Mouse (Mus musculus) adrenal gland, postnatal 4 days (tissue): ENCODE data around the gene Top3a. TPM values are rescaled to one million over a fixed set of nuclear protein-coding genes. Genes with fewer than 3 reads are reported as not detected.
"Not testable (repeated sequence)": the region's sequence is repeated elsewhere in the genome, so short reads cannot be mapped to it uniquely, and the experiment has no call there.

Source experiments
- DNase-seq, 2 experiments: peaks; one replicate each; pipeline ENCODE4 v3.0.0; 2021 to 2022; ENCODE audit warnings: low spot score in 2 of 2, mixed read lengths in 2 of 2
- long read RNA-seq, 2 experiments: library from polyadenylated mRNA; stranded (forward); transcript quantifications; one replicate each; pipeline ENCODE4 v2.0.0; 2021
- total RNA-seq, 2 experiments: library from RNA; stranded (reverse); gene quantifications; 2 replicates each; pipeline ENCODE4 v1.2.3; 2021

The Top3a gene
- total RNA-seq: 10 to 100 TPM; 18.2 to 19.9 TPM
- long read RNA-seq, experiment 1, transcript Top3a-201 (19 exons, 3,741 nt): major isoform, 5 of 6 reads
- long read RNA-seq, experiment 1, partial matches to known transcripts: 0 of 6 reads
- long read RNA-seq, experiment 1, other reads (novel, unspliced or antisense): 1 of 6 reads
- long read RNA-seq, experiment 2, partial matches to known transcripts: 11 of 17 reads
- long read RNA-seq, experiment 2, other reads (novel, unspliced or antisense): 3 of 17 reads

- peak; percentile 38 to 69 for DNase-seq
Measured at GRCm38 (mm10) chr11:60776829-60777740, at the start of gene Top3a, which contains the start of gene Smcr8. Gene Top3a (minus strand): TSS chr11:60777365. Gene Smcr8 (plus strand): TSS chr11:60777524.

DNA sequence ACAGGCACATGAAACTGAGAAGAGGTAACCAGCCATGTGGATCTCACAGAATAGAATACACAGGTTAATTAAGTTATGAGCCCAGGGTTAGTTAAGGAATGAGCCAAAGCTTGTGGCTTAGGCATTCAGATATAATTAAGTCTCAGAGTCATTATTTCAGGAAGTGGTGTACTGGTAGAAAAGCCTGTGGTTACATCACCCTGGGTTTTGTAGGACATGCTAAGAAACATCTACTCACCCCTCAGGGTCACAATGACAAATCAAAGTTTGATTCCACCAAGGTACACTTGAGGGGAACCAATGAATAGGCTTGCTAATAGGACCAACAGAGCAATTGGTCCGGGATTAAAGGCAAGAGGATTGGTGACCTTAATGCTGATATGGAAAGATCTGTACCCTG is 49.5 kb upstream of the Top3a start:
- no peak for DNase-seq

- DNase-seq: no peak
Measured at GRCm38 (mm10) chr11:60825191-60825590, 48.0 kb upstream of the Top3a start.

GRCm38 (mm10) chr11:60823771-60824170 is 46.6 kb upstream of the Top3a start:
- no peak for DNase-seq

DNA sequence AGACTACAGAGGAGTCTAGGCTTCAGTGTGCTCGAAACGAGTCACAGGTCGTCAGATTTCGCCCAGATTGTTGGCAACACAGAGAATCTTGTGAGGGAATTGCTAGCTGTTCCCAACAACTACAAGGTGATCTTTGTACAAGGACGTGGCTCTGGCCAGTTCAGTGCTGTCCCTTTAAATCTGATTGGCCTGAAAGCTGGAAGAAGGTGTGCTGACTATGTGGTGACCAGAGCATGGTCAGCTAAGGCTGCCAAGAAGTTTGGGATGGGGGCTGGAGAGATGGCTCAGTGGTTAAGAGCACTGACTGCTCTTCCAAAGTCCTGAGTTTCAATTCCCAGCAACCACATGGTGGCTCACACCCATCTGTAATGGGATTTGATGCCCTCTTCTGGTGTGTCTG is 39.2 kb upstream of the Top3a start:
- no peak for DNase-seq

- DNase-seq: not testable (repeated sequence)
Measured at GRCm38 (mm10) chr11:60811618-60812017, 34.5 kb upstream of the Top3a start, which contains the start of gene Shmt1. Gene Shmt1 (minus strand): TSS chr11:60811718.

- peak; percentile 90 to 94 for DNase-seq
Measured at GRCm38 (mm10) chr11:60811054-60811460, 33.9 kb upstream of the Top3a start.

GRCm38 (mm10) chr11:60810046-60810965 is 33.1 kb upstream of the Top3a start:
- DNase-seq: no peak

GRCm38 (mm10) chr11:60809546-60809945 is 32.4 kb upstream of the Top3a start:
- no peak for DNase-seq

DNA sequence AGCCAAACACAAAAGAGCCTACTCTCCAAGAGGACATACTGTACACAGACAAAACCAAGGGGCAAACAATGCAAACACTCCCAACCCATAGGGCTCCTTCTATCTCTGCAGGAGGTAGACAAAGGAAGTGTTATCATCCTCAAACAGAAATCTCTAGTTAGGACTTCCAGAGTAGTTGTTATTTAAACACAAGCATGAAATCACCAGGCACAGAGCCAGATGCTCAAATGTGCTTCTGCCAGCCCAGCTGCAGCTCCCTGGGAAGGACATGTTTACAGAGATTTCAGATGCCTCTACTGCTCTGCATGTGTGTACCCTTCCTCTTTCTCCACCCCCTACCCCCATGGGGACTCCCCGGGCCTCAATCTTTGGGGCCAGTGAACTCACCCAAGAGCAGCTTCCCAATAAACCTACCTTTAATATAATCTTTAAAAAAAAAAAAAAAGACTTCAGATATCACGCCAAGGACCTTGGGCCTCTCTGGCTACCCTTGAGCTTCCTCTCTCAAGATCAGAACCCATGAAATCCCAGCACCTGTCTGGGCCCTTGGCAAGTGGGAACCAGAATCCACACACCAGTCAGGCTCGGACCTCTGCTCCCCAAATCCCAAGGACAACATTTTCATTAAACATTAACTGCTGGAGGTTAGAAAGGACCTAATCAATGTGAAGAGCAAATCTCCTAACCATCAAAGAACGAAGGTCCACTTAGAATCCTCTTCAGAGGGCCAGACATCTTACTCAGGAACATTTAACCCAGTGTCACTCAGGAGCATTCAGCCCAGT is 31.3 kb upstream of the Top3a start:
- peak in 1 of 2 experiments; percentile 30 for DNase-seq

DNA sequence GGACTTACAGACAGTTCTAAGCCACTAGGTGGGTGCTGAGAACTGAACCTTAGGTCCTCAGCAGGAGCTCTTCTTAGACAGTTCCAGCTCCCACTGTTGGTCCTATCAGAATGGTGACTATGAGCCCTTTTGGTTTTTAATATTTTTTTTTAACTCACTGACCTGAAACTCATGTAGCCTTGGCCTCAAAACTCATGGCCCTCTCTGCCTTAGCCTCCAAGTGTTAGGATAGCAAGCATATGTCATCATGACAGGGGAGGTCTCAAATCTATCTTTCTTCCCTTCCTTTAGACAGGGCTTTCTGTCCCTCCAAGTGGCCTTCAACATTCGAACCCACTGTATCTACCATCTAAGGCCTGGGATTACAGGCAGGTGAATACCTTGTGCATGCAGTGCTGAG is 23.7 kb upstream of the Top3a start:
- DNase-seq: no peak

- DNase-seq: no peak
Measured at GRCm38 (mm10) chr11:60799977-60800376, 22.8 kb upstream of the Top3a start.

DNA sequence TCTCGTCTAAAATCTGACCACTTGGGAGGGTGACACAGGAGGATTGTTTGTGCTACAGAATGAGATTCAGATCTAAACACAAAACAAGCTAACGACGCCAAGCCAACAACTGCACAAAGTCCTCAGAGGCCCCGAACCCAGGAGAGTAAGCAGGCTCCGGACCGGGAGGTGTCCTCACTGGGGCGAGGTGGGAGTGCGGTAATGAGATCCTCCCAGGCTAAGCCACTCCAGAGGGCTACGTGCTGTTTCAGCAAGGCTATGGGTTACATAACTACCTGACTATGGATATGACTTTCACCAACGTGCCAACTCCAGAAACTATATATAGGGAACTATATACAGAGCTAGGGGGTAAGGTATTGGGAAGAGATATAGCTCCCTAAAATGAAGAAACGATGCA is 19.2 kb upstream of the Top3a start:
- DNase-seq: no peak

- DNase-seq: no peak
Measured at GRCm38 (mm10) chr11:60790472-60790871, 13.3 kb upstream of the Top3a start.

GRCm38 (mm10) chr11:60787595-60787994 is 10.4 kb upstream of the Top3a start:
- no peak for DNase-seq

DNA sequence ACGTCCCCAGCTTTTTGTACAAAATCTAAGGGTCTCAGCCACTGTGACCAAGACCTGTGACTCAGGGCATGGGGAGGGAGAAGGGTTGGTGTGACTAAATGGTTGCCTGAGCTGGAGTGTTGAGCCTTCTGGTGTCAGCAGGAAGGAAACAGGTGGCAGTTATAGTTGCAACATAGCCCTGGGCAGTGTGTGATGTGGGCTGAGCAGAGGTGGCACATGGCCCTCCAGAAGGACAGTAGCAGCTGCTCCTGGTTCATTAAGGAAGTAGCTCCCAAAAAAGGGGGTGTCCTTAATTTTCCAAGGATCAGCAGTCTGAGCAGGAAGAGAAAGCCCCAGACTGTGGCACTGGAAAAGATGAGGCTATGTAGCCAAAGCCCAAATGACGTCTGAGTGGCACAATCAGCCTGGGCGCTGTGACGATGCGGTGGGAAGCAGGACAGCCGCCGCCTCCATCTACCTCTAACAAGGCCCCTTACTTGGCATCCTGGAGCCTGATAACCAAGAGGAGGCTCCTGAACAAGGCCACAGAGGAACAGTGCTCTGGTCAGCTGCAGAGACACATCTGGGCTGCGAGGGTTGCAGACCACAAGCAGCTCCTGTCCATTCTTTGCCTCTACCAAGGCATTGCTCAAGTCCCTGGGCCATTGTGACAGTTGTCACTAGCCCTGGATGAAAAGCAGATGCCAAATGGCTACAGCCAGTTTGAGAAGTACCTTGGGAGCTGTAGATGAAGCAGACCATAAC is 7.2 kb upstream of the Top3a start:
- no peak for DNase-seq

DNA sequence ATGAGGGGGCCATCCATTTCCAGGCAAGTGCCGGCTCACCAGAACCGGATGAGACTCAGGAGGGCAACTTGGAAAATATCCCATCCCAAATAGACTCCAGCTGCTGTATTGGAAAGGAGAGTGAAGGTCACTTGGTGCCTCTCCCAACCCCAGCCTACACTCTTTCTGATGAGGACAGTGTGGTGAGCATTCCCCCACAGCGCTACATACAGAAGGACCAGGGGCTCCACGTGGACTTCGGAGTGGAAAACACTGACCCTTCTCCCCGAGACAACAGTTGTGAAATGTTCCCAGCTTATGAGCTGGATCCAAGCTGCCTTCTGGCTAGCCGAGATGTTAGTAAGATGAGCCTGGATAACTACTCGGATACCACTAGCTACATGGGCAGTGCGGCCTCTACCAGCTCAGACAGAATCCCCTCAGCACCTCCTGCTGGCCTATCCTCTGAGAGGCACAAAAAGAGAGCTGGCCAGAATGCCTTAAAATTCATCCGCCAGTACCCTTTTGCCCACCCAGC is 2.6 kb upstream of the Top3a start:
- no peak for DNase-seq

- no peak for DNase-seq
Measured at GRCm38 (mm10) chr11:60777801-60778370, 721 bp upstream of the Top3a start.
